8 mouse cellular contexts compared by ENCODE assay signal in the genomic region with DNA sequence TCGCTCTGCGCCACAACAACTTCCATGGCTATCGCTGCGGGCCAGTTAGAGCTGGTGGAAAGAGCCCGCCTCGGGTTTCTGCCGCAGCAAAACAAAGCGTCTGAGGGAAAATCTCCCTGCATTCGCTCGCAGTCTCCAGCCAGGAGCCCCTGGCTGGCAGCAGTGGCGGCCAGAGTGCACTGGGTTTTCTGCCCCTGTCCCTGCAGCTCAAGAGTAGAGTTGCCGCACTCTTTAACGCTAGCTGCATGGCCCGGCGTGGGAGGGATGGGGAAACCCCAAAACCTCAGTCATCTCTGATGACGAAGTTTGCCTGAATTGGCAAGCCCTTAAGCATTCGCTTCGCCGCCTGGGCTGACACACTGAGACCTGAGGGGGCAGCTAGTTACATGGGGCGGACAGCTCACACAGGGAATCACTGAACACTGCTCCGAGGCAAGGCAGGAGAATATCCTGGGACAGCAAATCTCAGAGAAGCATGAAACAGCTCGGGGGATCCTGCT. TPM values are rescaled to one million over a fixed set of nuclear protein-coding genes. Genes with fewer than 3 reads are reported as not detected.
DNase-seq lines count a peak whose midpoint lies in the region.

Gene Kcnk10 (minus strand): TSS at position 450 of the 500 bp plus-strand sequence.

- WGBS in forebrain, embryonic 10.5 days, result under 1% methylated on average over 22 of the region's 22 CpGs

- H3K27ac ChIP-seq in forebrain, embryonic 10.5 days, result peak within 1 kb of the TSS; percentile 84

- peak; percentile 7 for DNase-seq in lung, postnatal 36 days
- DNase-seq in lung, postnatal 14 days, result no peak
- DNase-seq in cerebellum, adult 11 months, result peak; percentile 63
- DNase-seq in forebrain, embryonic 10.5 days (ENCODE audit: extremely low spot score, low spot score), result peak; percentile 57
- peak in 1 of 2 experiments; percentile 33 for DNase-seq in layer of hippocampus, postnatal 25 days (ENCODE audit: extremely low spot score in 1 of 2, low spot score in 1 of 2)
- peak; percentile 62 for DNase-seq in neural tube, embryonic 10.5 days (ENCODE audit: extremely low spot score, low spot score)
- no peak for DNase-seq in gastrocnemius, postnatal 25 days
- DNase-seq in ovary, postnatal 14 days (ENCODE audit: low spot score), result no peak

- H3K9me3 ChIP-seq in forebrain, embryonic 10.5 days, result no peaks in the 10 kb centered on the region

- H3K4me3 ChIP-seq in forebrain, embryonic 10.5 days, result peak within 1 kb of the TSS; percentile 78

- H3K27me3 ChIP-seq in forebrain, embryonic 10.5 days (ENCODE audit: poor library complexity, severe bottlenecking), result peaks cover 74% of the 10 kb centered on the region

- H3K36me3 ChIP-seq in forebrain, embryonic 10.5 days (replicated peaks), result no peaks in the 10 kb centered on the region

- peaks cover 66% of the 10 kb centered on the region for H3K4me1 ChIP-seq in forebrain, embryonic 10.5 days

RNA-seq across cellular contexts. Expression of gene Kcnk10, which starts in this region (rescaled TPM):
- 15.8 and 18.6 TPM in 2 replicates for polyA plus RNA-seq in forebrain, embryonic 10.5 days (2016; fragmentation: Nextera tagmentation; extraction: Ambion mirVana)
- total RNA-seq in layer of hippocampus, postnatal 25 days (2021), result 10 to 100 TPM; 15.2 to 18.3 TPM
- not detected for total RNA-seq in gastrocnemius, postnatal 25 days (2021)

Comparison
In these comparisons a context has a peak if more than half of its experiments do, and no peak if none do; other contexts are left out.
1. RNA of gene Kcnk10 (total RNA-seq): 15.2 to 18.3 TPM in layer of hippocampus, postnatal 25 days; not detected in gastrocnemius, postnatal 25 days; every median in the first group is over 10 times any median in the second.
2. DNase-seq: peak in lung, postnatal 36 days (single experiment), cerebellum, adult 11 months (single experiment), forebrain, embryonic 10.5 days (single experiment) and neural tube, embryonic 10.5 days (single experiment); none in lung, postnatal 14 days (single experiment), gastrocnemius, postnatal 25 days (single experiment) and ovary, postnatal 14 days (single experiment).